Mouse (Mus musculus): ENCODE results near the gene Rtca. TPM values are rescaled to one million over a fixed set of nuclear protein-coding genes. Genes with fewer than 3 reads are reported as not detected.

The Rtca gene
- polyA plus RNA-seq, 1 experiment from 2014 or later = 117 TPM

DNA sequence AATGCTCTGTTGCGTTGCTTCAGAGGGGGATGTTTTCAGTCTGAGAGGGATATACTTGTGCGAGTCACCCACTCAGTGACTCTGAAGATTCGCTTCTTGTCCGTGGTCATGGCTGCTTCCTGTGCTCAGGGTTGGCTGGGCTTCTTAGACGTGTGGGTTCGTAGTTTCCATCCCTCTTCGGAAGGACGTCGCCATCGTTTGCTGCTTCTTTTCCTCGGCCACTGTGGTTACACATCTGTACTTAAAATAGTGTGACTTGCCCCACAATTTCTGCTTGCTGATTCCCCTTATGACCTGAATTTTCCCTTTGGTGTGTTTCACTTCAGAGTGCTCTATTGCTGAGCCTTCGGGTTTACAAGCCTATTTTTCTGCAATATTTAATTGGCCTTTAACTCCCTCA is 42.3 kb downstream of the Rtca start:
- no peak overlapping the region for H3K4me3 ChIP-seq
- H3K27me3 ChIP-seq (replicated peaks) = no peaks in the 10 kb centered on the region
- no peaks in the 10 kb centered on the region for H3K36me3 ChIP-seq
- no peaks in the 10 kb centered on the region for H3K9me3 ChIP-seq
- no peak overlapping the region for H3K27ac ChIP-seq
- 94% methylated on average over 12 of the region's 12 CpGs for WGBS
- no peak overlapping the region for H3K9ac ChIP-seq
- no peak overlapping the region for H3K4me2 ChIP-seq (replicated peaks)
- no peak for ATAC-seq (ENCODE audit: low FRiP score, low read depth)
- no peaks in the 10 kb centered on the region for H3K4me1 ChIP-seq

DNA sequence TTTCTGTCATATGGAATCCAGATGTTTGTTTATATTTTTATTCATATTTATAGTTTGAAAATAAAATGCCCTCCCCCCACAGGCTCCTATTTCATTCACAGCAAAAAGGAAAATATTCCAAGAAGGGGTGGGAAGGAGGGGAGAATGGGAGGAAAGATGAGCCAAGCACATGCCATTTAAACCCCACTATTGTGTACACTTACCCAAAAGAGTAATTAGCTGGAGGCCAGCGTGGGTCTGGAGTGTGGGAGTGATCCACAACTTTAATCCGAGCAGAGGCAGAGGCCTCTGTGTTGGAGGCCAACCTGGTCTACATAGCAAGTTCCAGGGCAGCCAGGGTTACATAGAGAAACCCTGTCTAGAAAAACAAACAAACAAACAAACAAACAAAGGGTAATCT is 43.7 kb downstream of the Rtca start:
- WGBS = 59% methylated on average over 2 of the region's 2 CpGs
- H3K4me2 ChIP-seq (replicated peaks) = no peak overlapping the region

DNA sequence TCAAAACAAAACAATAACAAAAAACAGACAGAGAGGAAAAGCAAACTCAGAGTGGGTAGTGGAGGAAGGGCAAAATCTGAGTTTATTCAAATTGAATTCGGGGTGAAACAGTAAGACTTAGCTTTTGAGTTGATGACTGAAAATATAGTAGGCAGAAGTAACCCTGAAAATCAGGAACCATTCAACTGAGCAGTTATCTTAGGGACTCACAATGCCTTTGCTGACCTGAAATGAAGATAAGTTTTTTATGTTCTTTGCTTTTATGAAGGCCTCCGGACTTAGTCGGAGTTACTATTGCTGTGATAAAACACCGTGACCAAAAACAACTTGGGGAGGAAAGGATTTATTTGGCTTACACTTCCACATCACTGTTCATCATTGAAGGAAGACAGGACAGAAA is 47.0 kb downstream of the Rtca start:
- no peak for ATAC-seq (ENCODE audit: low FRiP score, low read depth)
- no peak overlapping the region for H3K4me3 ChIP-seq
- no peak overlapping the region for H3K9ac ChIP-seq
- no peaks in the 10 kb centered on the region for H3K4me1 ChIP-seq
- no peaks in the 10 kb centered on the region for H3K27me3 ChIP-seq (replicated peaks)
- H3K27ac ChIP-seq = no peak overlapping the region
- H3K4me2 ChIP-seq (replicated peaks) = no peak overlapping the region
- WGBS = 78% methylated on average over 4 of the region's 4 CpGs
- no peaks in the 10 kb centered on the region for H3K36me3 ChIP-seq
- no peaks in the 10 kb centered on the region for H3K9me3 ChIP-seq

More for the DNA sequence above, 43.7 kb downstream of the Rtca start:
- ATAC-seq (ENCODE audit: low FRiP score, low read depth) = no peak
- Histone ChIP-seq H3K4me1 (no peaks in the 10 kb centered on the region), H3K27ac (no peak overlapping the region), H3K36me3 (no peaks in the 10 kb centered on the region), H3K4me3 (no peak overlapping the region), H3K9me3 (no peaks in the 10 kb centered on the region), H3K27me3 (replicated peaks) (no peaks in the 10 kb centered on the region), H3K9ac (no peak overlapping the region)

DNA sequence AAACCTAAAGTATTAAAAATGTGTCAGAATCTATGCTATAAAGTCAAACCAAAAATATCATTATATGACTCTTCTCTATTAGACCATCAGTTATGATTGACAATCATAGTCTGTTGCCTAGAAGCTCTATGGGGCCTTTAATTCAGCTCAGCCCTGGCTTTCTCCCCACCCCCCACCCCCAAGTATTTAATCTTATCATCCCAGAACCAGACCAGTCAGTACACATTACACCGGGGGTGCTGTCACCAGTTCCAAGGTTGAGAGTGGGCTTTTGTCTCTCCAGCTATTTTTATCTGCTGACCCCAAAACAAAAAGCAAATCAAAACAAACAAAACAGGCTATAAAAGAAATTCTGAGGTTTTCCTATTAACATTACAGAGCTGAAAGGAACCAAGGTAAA is 53.5 kb downstream of the Rtca start:
- WGBS = 91% methylated on average over 1 of the region's 1 CpGs

DNA sequence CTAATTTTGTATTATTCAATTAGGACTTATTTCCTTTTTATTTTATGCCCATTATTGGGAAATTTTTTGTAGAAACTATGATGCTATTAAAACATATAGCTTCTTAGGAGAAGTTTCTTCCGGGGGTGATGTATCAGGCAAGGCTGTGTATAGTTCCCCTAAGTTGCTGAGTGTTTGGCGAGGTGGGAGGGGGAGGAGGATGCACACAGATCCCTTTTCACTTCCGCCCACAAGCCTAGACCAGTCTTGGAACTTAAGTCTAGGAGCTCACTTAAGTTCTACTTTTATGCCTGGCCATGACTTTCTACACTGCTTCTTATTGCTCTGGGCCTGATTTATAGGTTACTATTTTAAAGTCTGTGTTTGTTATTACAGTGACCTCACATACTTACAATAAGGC is 57.3 kb downstream of the Rtca start:
- Histone ChIP-seq H3K36me3 (no peaks in the 10 kb centered on the region), H3K9me3 (no peaks in the 10 kb centered on the region), H3K4me3 (no peak overlapping the region), H3K27ac (no peak overlapping the region), H3K4me1 (no peaks in the 10 kb centered on the region), H3K27me3 (replicated peaks) (no peaks in the 10 kb centered on the region), H3K4me2 (replicated peaks) (no peak overlapping the region), H3K9ac (no peak overlapping the region)
- ATAC-seq (ENCODE audit: low FRiP score, low read depth) = no peak
- WGBS = 88% methylated on average over 3 of the region's 3 CpGs

More for the DNA sequence above, 53.5 kb downstream of the Rtca start:
- no peak overlapping the region for H3K4me2 ChIP-seq (replicated peaks)
- H3K27me3 ChIP-seq (replicated peaks) = no peaks in the 10 kb centered on the region
- H3K4me3 ChIP-seq = no peak overlapping the region
- H3K9me3 ChIP-seq = no peaks in the 10 kb centered on the region
- ATAC-seq (ENCODE audit: low FRiP score, low read depth) = no peak
- no peaks in the 10 kb centered on the region for H3K4me1 ChIP-seq
- H3K36me3 ChIP-seq = no peaks in the 10 kb centered on the region
- H3K27ac ChIP-seq = no peak overlapping the region
- H3K9ac ChIP-seq = no peak overlapping the region

DNA sequence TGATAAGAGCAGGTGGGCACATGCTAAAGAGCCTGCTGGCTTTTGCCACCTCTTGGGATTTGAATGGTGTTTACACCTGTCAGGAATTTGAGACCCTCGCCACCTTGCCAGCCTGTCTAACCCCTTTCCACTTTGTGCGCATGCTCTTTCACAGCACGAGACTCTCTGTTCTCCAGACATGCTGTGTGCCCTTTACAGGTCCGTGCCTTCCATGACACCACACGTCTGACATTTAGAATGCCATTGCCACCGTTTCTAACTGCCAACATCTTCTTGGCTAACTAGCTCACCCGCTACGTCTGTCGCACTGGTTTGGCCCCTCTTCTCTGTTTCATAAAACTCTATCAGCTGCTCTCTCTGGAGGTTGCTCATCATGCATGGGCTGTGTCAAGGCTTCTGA is 63.7 kb downstream of the Rtca start:
- WGBS = 90% methylated on average over 9 of the region's 9 CpGs
- H3K4me2 ChIP-seq (replicated peaks) = no peak overlapping the region
- ATAC-seq (ENCODE audit: low FRiP score, low read depth) = no peak
- H3K9ac ChIP-seq = no peak overlapping the region
- no peaks in the 10 kb centered on the region for H3K36me3 ChIP-seq
- no peaks in the 10 kb centered on the region for H3K27me3 ChIP-seq (replicated peaks)
- no peaks in the 10 kb centered on the region for H3K9me3 ChIP-seq
- no peak overlapping the region for H3K4me3 ChIP-seq
- no peaks in the 10 kb centered on the region for H3K4me1 ChIP-seq
- no peak overlapping the region for H3K27ac ChIP-seq

GRCm38 (mm10) chr3:116442788-116443187 is 65.2 kb downstream of the Rtca start:
- ATAC-seq (ENCODE audit: low FRiP score, low read depth) = no peak
- Histone ChIP-seq H3K36me3 (no peaks in the 10 kb centered on the region), H3K9ac (no peak overlapping the region), H3K9me3 (no peaks in the 10 kb centered on the region), H3K4me2 (replicated peaks) (no peak overlapping the region), H3K27ac (no peak overlapping the region), H3K27me3 (replicated peaks) (no peaks in the 10 kb centered on the region), H3K4me3 (no peak overlapping the region), H3K4me1 (no peaks in the 10 kb centered on the region)
- 100% methylated on average over 1 of the region's 1 CpGs for WGBS

GRCm38 (mm10) chr3:116441518-116442205 is 66.3 kb downstream of the Rtca start:
- Histone ChIP-seq H3K36me3 (no peaks in the 10 kb centered on the region), H3K4me1 (no peaks in the 10 kb centered on the region), H3K4me2 (replicated peaks) (no peak overlapping the region), H3K9me3 (no peaks in the 10 kb centered on the region), H3K27ac (no peak overlapping the region), H3K4me3 (no peak overlapping the region), H3K27me3 (replicated peaks) (no peaks in the 10 kb centered on the region), H3K9ac (no peak overlapping the region)
- WGBS = 92% methylated on average over 15 of the region's 15 CpGs
- no peak for ATAC-seq (ENCODE audit: low FRiP score, low read depth)

GRCm38 (mm10) chr3:116440066-116440997 is 67.7 kb downstream of the Rtca start:
- H3K4me2 ChIP-seq (replicated peaks) = no peak overlapping the region
- no peak overlapping the region for H3K27ac ChIP-seq
- H3K9ac ChIP-seq = no peak overlapping the region
- H3K27me3 ChIP-seq (replicated peaks) = no peaks in the 10 kb centered on the region
- WGBS = 78% methylated on average over 8 of the region's 8 CpGs
- no peaks in the 10 kb centered on the region for H3K36me3 ChIP-seq
- H3K4me3 ChIP-seq = no peak overlapping the region
- ATAC-seq (ENCODE audit: low FRiP score, low read depth) = no peak
- H3K9me3 ChIP-seq = no peaks in the 10 kb centered on the region
- H3K4me1 ChIP-seq = no peaks in the 10 kb centered on the region

Other genes with a start within 250 kb of the Rtca start
- 17.1 and 17.7 TPM in 2 replicates for gene Cdc14a, start 84.2 kb downstream of the Rtca start, polyA plus RNA-seq (2016; fragmentation: Nextera tagmentation; extraction: Ambion mirVana)
- 13.7 and 17.2 TPM in 2 replicates for gene Dbt, start 4.9 kb upstream of the Rtca start, polyA plus RNA-seq (2016; fragmentation: Nextera tagmentation; extraction: Ambion mirVana)
- gene Lrrc39, start 54.8 kb upstream of the Rtca start, polyA plus RNA-seq (2016; fragmentation: Nextera tagmentation; extraction: Ambion mirVana) = 0.70 and 0.98 TPM in 2 replicates
- gene Sass6, start 86.8 kb upstream of the Rtca start, polyA plus RNA-seq (2016; fragmentation: Nextera tagmentation; extraction: Ambion mirVana) = 29.5 and 31.7 TPM in 2 replicates
- gene Trmt13, start 106.4 kb upstream of the Rtca start, polyA plus RNA-seq (2016; fragmentation: Nextera tagmentation; extraction: Ambion mirVana) = 28.7 and 34.4 TPM in 2 replicates
- 68.6 and 72.2 TPM in 2 replicates for gene Mfsd14a, start 154.5 kb upstream of the Rtca start, polyA plus RNA-seq (2016; fragmentation: Nextera tagmentation; extraction: Ambion mirVana)
- gene Gm43191, start 173.1 kb upstream of the Rtca start, polyA plus RNA-seq (2016; fragmentation: Nextera tagmentation; extraction: Ambion mirVana) = not detected in 2 replicates
- gene Slc35a3, start 204.6 kb upstream of the Rtca start, polyA plus RNA-seq (2016; fragmentation: Nextera tagmentation; extraction: Ambion mirVana) = 9.1 TPM in 2 replicates

Measured in neural tube, embryonic 12.5 days (tissue).